Mouse (Mus musculus): ENCODE results near the gene Prpf3.

GRCm38 (mm10) chr3:95850611-95851010 lies 5.1 kb downstream of the Prpf3 start:
- no peak for TF ChIP-seq CTCF (IDR thresholded peaks at IDR 0.05; ENCODE audit: borderline replicate concordance, insufficient read depth, low read length)
- no peak for TF ChIP-seq POLR2A (IDR thresholded peaks at IDR 0.05; ENCODE audit: low read depth, low read length)

All from embryonic fibroblast, embryonic 13.5 days (primary cell).